Mouse (Mus musculus): ENCODE data around the gene Reln. TPM values are rescaled to one million over a fixed set of nuclear protein-coding genes. Genes with fewer than 3 reads are reported as not detected.

Reln gene
- polyA plus RNA-seq, 1 experiment: 1.4 TPM

- H3K4me1 ChIP-seq (ENCODE audit: control insufficient read depth, insufficient read depth, low read length): no peaks in the 10 kb centered on the region
- H3K9me3 ChIP-seq (replicated peaks; ENCODE audit: control insufficient read depth, insufficient read depth, low read length, poor library complexity, severe bottlenecking): no peaks in the 10 kb centered on the region
- no peaks in the 10 kb centered on the region for H3K27me3 ChIP-seq (ENCODE audit: control insufficient read depth, insufficient read depth, low read length, poor library complexity, severe bottlenecking)
Observed at GRCm38 (mm10) chr5:22262351-22262765, 82.1 kb downstream of the Reln start.

GRCm38 (mm10) chr5:22255346-22255745 lies 89.2 kb downstream of the Reln start:
- H3K36me3 ChIP-seq (ENCODE audit: control insufficient read depth, insufficient read depth, low read length, poor library complexity, severe bottlenecking): no peaks in the 10 kb centered on the region
- TF ChIP-seq EP300 (IDR thresholded peaks at IDR 0.05; ENCODE audit: insufficient read depth, low read depth, low read length) (no peak), CTCF (IDR thresholded peaks at IDR 0.05; ENCODE audit: low read depth, low read length) (no peak), POLR2A (IDR thresholded peaks at IDR 0.05; ENCODE audit: insufficient read depth, low read length) (no peak)
- no peaks in the 10 kb centered on the region for H3K27me3 ChIP-seq (ENCODE audit: control insufficient read depth, insufficient read depth, low read length, poor library complexity, severe bottlenecking)
- no peaks in the 10 kb centered on the region for H3K9me3 ChIP-seq (replicated peaks; ENCODE audit: control insufficient read depth, insufficient read depth, low read length, poor library complexity, severe bottlenecking)
- H3K4me3 ChIP-seq (ENCODE audit: low read depth, low read length): no peak overlapping the region
- no peaks in the 10 kb centered on the region for H3K4me1 ChIP-seq (ENCODE audit: control insufficient read depth, insufficient read depth, low read length)
- no peak overlapping the region for H3K27ac ChIP-seq (ENCODE audit: insufficient read depth, low read length)
- no peak overlapping the region for H3K9ac ChIP-seq (ENCODE audit: low read depth, poor library complexity, severe bottlenecking)

More at GRCm38 (mm10) chr5:22262351-22262765, 82.1 kb downstream of the Reln start:
- no peaks in the 10 kb centered on the region for H3K36me3 ChIP-seq (ENCODE audit: control insufficient read depth, insufficient read depth, low read length, poor library complexity, severe bottlenecking)
- no peak overlapping the region for H3K27ac ChIP-seq (ENCODE audit: insufficient read depth, low read length)
- no peak for TF ChIP-seq EP300 (IDR thresholded peaks at IDR 0.05; ENCODE audit: insufficient read depth, low read depth, low read length)
- no peak for TF ChIP-seq CTCF (IDR thresholded peaks at IDR 0.05; ENCODE audit: low read depth, low read length)
- no peak for TF ChIP-seq POLR2A (IDR thresholded peaks at IDR 0.05; ENCODE audit: insufficient read depth, low read length)
- H3K4me3 ChIP-seq (ENCODE audit: low read depth, low read length): no peak overlapping the region
- no peak overlapping the region for H3K9ac ChIP-seq (ENCODE audit: low read depth, poor library complexity, severe bottlenecking)

GRCm38 (mm10) chr5:22253910-22254309 lies 90.6 kb downstream of the Reln start:
- no peaks in the 10 kb centered on the region for H3K36me3 ChIP-seq (ENCODE audit: control insufficient read depth, insufficient read depth, low read length, poor library complexity, severe bottlenecking)
- TF ChIP-seq POLR2A (IDR thresholded peaks at IDR 0.05; ENCODE audit: insufficient read depth, low read length): no peak
- H3K27ac ChIP-seq (ENCODE audit: insufficient read depth, low read length): no peak overlapping the region
- H3K9me3 ChIP-seq (replicated peaks; ENCODE audit: control insufficient read depth, insufficient read depth, low read length, poor library complexity, severe bottlenecking): no peaks in the 10 kb centered on the region
- no peak overlapping the region for H3K9ac ChIP-seq (ENCODE audit: low read depth, poor library complexity, severe bottlenecking)
- no peaks in the 10 kb centered on the region for H3K27me3 ChIP-seq (ENCODE audit: control insufficient read depth, insufficient read depth, low read length, poor library complexity, severe bottlenecking)
- no peaks in the 10 kb centered on the region for H3K4me1 ChIP-seq (ENCODE audit: control insufficient read depth, insufficient read depth, low read length)
- H3K4me3 ChIP-seq (ENCODE audit: low read depth, low read length): no peak overlapping the region

GRCm38 (mm10) chr5:22253318-22253717 lies 91.2 kb downstream of the Reln start:
- no peak overlapping the region for H3K4me3 ChIP-seq (ENCODE audit: low read depth, low read length)
- H3K36me3 ChIP-seq (ENCODE audit: control insufficient read depth, insufficient read depth, low read length, poor library complexity, severe bottlenecking): no peaks in the 10 kb centered on the region
- no peak overlapping the region for H3K9ac ChIP-seq (ENCODE audit: low read depth, poor library complexity, severe bottlenecking)
- H3K27ac ChIP-seq (ENCODE audit: insufficient read depth, low read length): no peak overlapping the region
- no peaks in the 10 kb centered on the region for H3K27me3 ChIP-seq (ENCODE audit: control insufficient read depth, insufficient read depth, low read length, poor library complexity, severe bottlenecking)
- H3K4me1 ChIP-seq (ENCODE audit: control insufficient read depth, insufficient read depth, low read length): no peaks in the 10 kb centered on the region
- no peaks in the 10 kb centered on the region for H3K9me3 ChIP-seq (replicated peaks; ENCODE audit: control insufficient read depth, insufficient read depth, low read length, poor library complexity, severe bottlenecking)
- no peak for TF ChIP-seq POLR2A (IDR thresholded peaks at IDR 0.05; ENCODE audit: insufficient read depth, low read length)
- no peak for TF ChIP-seq EP300 (IDR thresholded peaks at IDR 0.05; ENCODE audit: insufficient read depth, low read depth, low read length)
- no peak for TF ChIP-seq CTCF (IDR thresholded peaks at IDR 0.05; ENCODE audit: low read depth, low read length)

- Histone ChIP-seq H3K36me3 (ENCODE audit: control insufficient read depth, insufficient read depth, low read length, poor library complexity, severe bottlenecking) (no peaks in the 10 kb centered on the region), H3K4me1 (ENCODE audit: control insufficient read depth, insufficient read depth, low read length) (no peaks in the 10 kb centered on the region), H3K9me3 (replicated peaks; ENCODE audit: control insufficient read depth, insufficient read depth, low read length, poor library complexity, severe bottlenecking) (no peaks in the 10 kb centered on the region), H3K27ac (ENCODE audit: insufficient read depth, low read length) (no peak overlapping the region), H3K4me3 (ENCODE audit: low read depth, low read length) (no peak overlapping the region), H3K9ac (ENCODE audit: low read depth, poor library complexity, severe bottlenecking) (no peak overlapping the region), H3K27me3 (ENCODE audit: control insufficient read depth, insufficient read depth, low read length, poor library complexity, severe bottlenecking) (no peaks in the 10 kb centered on the region)
- no peak for TF ChIP-seq CTCF (IDR thresholded peaks at IDR 0.05; ENCODE audit: low read depth, low read length)
Observed at GRCm38 (mm10) chr5:22247850-22248249, 96.7 kb downstream of the Reln start.

- H3K9ac ChIP-seq (ENCODE audit: low read depth, poor library complexity, severe bottlenecking): no peak overlapping the region
- H3K4me3 ChIP-seq (ENCODE audit: low read depth, low read length): no peak overlapping the region
- no peaks in the 10 kb centered on the region for H3K9me3 ChIP-seq (replicated peaks; ENCODE audit: control insufficient read depth, insufficient read depth, low read length, poor library complexity, severe bottlenecking)
- H3K27me3 ChIP-seq (ENCODE audit: control insufficient read depth, insufficient read depth, low read length, poor library complexity, severe bottlenecking): no peaks in the 10 kb centered on the region
- H3K36me3 ChIP-seq (ENCODE audit: control insufficient read depth, insufficient read depth, low read length, poor library complexity, severe bottlenecking): no peaks in the 10 kb centered on the region
- no peak overlapping the region for H3K27ac ChIP-seq (ENCODE audit: insufficient read depth, low read length)
- H3K4me1 ChIP-seq (ENCODE audit: control insufficient read depth, insufficient read depth, low read length): no peaks in the 10 kb centered on the region
- no peak for TF ChIP-seq EP300 (IDR thresholded peaks at IDR 0.05; ENCODE audit: insufficient read depth, low read depth, low read length)
- TF ChIP-seq CTCF (IDR thresholded peaks at IDR 0.05; ENCODE audit: low read depth, low read length): no peak
Observed at GRCm38 (mm10) chr5:22245056-22245455, 99.4 kb downstream of the Reln start.

All from ES-Bruce4 (cell line).